Mouse (Mus musculus) heart, adult 11 months (tissue): ENCODE measurements around the gene Zbtb12.
A peak's percentile ranks its signal among the peaks of the same experiment; 100 is the strongest.
"Not testable (repeated sequence)": the region's sequence is repeated elsewhere in the genome, so short reads cannot be mapped to it uniquely, and the experiment has no call there.

Source experiments
- DNase-seq: peaks from one replicate; pipeline ENCODE4 v3.0.0; 2022

Zbtb12 gene

DNA sequence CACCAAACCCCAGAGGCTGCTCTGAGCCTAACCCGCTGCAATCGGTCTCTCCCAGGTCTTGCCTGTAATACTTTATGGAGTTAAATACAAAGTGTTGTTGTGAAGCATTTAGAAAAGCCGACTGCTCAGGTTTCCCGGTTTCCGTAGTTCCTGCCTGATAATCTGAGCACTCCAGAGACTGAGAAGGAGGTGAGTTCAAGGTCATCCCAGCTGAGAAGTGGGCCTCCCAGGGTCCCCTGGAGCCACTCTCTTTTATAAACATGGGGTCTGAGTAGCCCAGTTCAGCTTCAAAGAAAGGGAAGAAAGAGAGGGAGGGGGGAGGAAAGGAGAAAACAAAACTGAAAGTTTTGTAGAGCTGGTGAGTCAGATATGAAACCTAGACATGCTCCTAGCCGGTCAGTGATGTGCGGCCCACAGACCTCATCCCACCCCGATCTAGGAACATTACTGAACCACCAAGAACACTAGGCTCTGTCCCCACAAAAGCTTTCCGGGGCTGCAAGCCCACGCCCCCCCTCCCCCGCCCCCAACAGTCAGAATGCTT is at the start of gene Zbtb12:
Zbtb12 (plus strand) TSS at position 148 of the 544 bp plus-strand sequence.
- no peak for DNase-seq

DNA sequence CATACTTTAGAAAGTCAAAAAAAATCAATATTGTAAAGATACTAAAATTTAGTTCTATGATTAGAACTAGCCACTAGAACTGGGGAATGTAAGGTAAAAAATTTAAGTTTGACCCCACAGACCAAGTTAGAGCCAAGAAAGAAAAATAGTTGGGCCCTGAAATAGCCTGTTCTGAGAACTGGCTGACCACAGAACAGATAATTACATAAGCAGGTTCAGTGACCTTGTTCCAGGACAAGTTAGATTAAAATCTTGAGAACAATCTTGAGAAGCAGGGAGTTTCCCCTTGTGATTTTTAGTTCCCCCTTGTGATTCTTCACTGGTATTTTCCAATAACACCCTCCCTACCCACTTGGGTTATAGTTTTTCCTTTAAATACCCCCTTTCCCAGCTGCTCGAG is 48.5 kb upstream of the Zbtb12 start:
- DNase-seq, result not testable (repeated sequence)

DNA sequence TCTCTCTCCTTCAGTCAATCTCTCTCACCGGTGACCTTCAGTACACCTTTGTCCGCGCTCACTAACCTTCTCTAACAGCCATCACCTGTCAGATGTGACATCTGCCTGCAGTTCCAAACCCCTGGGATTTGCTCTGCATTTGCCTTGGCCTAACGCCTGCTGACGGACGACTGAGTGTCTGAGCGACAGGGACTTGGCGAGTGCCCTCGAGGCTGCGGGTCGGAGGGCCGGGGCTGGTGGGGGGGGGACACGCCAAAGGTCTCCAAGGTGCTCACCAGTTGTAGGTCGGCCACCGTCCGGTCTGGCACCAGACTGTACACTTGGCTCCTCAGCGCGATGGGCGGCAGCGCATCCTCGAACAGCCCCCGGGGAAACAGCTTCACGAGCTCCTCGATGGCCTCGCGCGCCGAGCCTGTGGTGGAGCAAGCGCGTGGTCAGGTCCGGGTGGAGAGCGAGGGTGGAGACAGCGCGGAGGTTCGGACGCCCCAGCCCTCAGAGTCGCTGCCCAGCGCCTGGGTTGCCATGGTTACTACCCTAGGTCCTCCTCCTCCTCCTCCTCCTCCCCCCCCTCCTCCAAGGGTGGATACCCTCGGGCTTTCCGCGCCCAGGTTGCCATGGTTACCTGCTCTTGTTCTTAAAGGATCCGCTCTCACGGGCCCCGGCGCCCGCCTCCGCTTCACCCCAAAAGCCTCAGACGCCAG is 43.0 kb upstream of the Zbtb12 start:
- DNase-seq, result no peak

DNA sequence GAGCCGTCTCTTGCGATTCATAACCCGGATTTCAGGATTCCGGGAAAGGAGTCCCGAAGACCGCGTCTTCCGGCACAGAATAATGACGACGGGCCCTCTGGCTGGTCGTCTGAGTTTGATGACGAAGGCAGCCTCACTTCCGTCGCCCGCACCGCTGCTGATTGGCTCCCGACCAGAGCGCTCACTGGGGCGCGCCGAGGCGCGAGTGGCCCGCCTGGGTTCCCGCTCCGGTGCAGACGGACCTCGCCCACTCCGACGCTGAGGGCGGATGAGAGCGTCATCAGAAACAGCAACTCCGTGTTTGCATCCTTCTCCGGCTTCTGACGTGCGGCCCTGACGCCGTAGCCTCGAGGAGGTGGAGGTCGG is 42.4 kb upstream of the Zbtb12 start, which contains the start of the genes Stk19 and Dxo:
Stk19 (minus strand) TSS at position 90 of the 366 bp plus-strand sequence.
Dxo (plus strand) TSS at position 164 of the 366 bp plus-strand sequence.
- peak; percentile 100 for DNase-seq

DNA sequence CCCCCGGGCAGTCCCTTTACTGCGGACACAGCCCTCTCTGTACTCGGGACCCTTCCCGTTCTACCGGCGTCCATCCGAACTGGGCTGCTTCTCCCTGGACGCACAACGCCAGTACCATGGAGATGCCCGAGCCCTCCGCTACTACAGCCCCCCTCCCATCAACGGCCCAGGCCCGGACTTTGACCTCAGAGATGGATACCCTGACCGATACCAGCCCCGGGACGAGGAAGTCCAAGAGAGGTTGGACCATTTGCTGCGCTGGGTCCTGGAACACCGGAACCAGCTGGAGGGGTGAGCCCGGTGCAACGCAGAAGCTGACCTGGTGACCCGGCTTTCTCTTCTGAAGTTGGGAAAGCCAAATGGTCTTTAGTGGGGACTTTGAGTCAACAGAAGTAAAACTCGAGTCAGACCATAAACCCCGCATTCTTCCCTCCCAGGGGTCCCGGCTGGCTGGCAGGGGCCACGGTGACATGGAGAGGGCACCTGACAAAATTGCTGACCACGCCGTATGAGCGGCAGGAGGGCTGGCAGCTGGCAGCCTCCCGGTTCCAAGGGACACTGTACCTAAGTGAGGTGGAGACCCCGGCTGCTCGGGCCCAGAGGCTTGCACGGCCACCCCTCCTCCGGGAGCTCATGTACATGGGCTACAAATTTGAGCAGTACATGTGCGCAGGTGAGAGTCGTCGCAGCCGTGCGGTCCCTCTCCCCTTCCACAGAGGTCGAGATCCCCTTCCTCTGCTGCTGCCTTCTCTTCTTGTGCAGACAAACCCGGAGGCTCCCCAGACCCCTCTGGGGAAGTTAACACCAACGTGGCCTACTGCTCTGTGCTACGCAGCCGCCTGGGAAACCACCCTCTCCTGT is 41.6 kb upstream of the Zbtb12 start:
- peak; percentile 94 for DNase-seq

DNA sequence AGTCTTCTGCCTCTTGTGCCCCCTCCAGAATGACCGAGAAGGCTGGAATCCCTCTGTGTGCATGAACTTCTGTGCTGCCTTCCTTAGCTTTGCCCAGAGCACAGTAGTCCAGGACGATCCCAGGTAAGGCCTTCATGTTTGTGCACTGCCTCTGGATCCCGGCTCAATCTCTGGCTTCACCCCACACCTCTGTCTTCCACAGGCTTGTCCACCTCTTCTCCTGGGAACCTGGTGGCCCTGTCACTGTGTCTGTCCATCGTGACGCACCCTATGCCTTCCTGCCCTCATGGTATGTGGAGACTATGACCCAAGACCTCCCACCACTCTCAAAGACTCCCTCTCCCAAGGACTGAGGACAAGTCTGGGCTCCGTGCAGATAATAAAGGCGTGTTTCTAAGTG is 40.5 kb upstream of the Zbtb12 start:
- peak; percentile 91 for DNase-seq

DNA sequence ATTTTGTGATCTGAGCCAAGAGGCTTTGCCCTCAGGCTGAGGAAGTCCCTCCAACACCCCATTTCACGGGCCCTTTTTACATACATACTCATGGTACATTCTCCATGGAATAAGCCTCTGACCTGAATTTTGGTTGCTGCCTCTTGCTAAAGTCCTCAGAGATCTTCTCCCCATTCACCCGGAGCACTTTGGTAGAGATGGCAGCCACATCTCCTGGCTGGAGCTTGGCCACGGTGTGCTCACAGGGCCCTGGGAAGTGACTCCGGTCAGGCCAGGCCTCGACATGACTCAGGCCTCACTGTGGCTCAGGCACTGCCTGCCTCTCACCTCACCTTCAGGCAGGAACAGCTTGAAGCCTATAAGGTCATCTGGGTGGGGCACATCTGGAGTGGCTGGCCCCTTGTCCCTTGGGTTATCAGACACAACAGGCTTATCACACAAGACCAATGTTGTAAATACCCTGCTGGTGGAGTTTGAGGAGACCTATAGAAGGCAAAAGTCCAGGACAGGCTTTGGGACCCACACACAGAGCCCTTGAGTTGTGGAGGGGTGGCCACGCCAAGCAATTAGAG is 38.5 kb upstream of the Zbtb12 start:
- DNase-seq, result no peak

DNA sequence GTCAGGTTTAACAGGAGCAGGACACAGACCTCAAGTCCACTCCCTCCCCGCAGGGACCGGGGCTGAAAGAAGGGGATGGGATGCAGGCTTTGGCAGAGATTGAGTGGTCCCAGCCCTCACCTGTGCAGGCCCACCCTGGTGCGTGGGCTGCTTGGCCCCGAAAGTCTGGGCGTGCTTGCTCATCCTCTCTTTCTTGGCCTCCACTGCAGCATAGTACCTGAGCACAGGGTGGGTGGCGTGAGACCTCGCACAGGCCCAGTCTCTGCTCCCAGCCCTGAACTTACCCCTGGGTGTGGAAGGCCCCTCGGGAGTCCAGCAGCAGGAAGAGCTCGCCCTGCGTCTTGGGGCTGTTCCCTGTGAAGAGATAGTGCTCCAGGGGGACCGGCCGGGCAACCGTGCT is 34.4 kb upstream of the Zbtb12 start:
- peak; percentile 91 for DNase-seq

DNA sequence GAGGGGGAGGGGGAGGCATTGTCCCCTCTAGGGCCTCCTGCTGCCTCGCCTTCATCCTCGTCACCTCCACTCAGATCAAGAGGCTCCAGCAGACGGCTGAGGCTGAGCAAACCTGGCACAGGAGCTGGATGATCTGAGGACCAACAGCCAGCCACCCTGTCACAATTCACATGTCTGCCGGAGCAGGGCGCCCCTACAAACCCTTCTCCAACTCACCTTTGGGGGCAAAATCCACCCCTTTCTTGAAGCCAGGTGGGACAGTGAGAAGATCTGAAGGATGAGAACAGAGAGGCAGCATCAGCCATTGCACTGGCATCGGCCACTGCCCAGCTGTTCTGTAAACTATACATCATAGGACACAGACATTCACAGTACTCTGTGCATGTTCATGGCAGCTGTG is 32.1 kb upstream of the Zbtb12 start:
- DNase-seq, result peak; percentile 91

DNA sequence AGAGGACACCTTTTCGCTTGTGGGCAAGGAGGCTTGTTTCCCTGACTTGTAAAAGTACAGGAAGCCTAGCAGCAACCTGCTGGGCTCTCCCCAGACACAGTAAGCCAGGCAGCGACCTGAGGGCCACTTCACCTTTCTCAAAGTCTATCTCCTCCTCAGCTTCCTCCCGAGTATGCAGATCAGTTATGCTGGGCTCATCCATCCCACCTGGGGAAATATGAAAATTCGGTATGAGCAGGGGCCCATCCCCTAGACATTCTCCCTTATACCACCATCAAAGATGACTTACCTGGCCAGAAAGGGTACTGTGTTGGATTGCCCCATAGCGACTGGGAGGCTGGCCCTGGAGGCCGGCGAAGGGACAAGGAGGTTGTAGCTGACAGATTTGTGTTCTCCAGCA is 31.7 kb upstream of the Zbtb12 start:
- peak; percentile 90 for DNase-seq

DNA sequence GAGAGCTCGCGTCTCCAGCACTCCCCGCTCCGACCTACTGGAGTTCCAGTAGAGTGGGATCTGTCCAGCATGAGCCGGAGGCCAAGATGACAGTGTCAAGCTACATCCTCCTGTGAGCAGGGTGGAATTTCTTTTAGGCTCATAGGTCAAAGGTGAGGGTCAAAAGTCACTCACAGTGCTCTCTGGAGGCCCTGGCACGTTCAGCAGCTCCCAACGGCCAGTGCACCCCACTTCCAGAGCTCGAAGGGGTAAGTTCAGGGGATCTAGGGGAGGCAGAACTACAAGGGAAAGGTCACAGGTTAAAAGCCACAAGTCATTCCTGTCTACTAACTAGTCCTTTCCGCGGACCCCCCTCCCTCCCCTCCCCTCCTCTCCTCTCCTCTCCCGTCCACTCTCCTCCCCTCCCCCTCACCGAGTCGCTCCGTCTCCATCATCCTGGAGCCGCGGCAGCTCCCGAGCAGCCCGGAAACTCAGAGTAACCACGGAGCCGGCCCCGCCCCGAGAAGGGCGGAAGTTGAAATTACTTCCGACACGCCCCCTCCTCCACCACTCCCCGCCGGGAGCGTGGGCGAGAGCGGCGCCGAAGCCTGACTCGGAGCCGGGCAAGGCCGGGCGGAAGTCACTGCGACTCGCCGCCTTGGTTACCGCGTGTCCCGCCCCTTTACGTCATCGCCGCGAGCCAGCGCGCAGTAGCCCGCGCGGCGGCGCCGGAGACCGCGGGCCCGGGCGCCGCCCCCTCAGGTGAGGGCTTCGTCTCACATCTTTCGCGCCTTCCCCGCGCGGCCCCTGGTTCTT is 29.4 kb upstream of the Zbtb12 start, which contains the start of the genes Skiv2l and Nelfe:
Skiv2l (minus strand) TSS at position 489 of the 795 bp plus-strand sequence.
Nelfe (plus strand) TSS at position 670 of the 795 bp plus-strand sequence.
- peak; percentile 99 for DNase-seq

DNA sequence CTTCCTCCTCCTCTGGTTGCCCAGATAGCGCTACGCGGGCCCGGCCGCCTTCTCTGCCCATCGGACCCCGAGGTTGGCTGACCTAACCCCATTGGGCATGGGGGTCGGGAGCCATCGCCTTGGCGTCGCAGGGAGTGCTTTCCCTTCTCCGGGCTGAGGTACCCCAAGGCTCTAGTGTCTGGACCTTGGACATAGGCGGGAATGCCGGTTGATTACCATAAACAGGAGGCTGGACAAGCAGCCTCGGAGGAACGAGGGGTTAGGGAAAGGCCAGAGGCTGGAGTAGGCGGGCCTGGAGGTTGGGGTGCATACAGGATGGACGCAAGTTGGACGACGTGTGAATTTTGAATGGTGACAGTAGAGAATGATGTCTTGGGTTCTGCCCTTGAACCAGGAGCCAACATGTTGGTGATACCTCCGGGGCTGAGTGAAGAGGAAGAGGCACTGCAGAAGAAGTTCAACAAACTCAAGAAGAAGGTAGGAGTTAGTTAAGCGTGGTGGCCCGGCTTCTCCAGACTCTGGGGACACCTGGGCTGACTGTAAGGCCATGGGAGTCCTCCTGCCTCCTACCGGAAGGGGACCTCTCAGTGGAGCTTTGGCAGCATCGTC is 28.7 kb upstream of the Zbtb12 start:
- DNase-seq, result no peak

DNA sequence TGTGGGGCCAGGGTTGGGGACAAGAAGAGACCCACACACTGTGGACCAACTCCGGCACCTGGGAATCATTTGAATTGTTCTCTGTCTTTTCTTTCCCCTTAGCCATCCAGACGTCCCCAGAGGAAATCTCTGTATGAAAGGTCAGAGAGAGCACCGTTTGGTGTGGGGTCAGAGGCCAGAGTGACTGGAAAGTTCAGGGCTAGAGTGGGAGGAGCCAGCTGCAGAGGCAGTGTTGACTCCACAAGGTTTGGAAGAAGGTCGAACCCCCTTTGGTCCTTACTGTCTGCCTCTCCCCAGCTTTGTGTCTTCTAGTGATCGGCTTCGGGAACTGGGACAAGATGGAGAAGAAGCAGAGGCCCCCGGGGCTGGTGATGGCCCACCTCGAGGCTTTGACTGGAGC is 25.8 kb upstream of the Zbtb12 start:
- no peak for DNase-seq

DNA sequence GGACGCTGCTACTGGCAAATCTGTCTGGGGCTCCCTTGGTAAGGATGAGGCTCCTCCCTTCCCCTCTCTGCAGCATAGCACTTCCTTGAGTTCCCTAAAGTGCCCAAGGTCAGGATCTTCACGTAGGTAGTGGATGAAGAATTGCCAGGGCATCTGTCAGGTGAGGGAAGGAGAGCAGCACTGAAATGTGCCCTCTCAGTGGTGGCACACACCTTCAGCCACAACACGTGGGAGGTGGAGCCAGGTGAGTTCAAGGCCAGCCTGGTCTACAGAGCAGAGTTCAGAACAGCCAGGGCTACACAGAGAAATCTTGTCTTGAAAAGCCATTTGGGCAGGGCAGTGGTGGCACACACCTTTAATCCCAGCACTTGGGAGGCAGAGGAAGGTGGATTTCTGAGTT is 24.5 kb upstream of the Zbtb12 start:
- peak; percentile 85 for DNase-seq

DNA sequence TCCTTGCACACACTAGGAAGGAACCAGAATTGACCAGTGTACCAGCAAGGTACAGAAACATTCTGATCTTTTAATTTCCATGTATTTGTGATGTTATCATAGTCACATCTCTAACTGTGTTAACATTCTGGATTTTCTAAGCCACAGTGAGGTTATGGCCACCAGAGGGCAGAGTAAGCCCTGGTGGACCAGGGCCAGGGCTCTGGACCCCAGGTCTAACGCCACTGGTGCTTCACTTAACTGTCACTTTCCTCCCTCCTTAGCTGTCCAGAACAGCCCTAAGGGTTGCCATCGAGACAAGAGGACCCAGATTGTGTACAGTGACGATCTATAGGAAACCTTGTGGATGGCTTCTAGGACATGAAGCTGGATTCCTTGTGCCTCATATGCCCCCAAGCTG is 23.5 kb upstream of the Zbtb12 start:
- peak; percentile 87 for DNase-seq

DNA sequence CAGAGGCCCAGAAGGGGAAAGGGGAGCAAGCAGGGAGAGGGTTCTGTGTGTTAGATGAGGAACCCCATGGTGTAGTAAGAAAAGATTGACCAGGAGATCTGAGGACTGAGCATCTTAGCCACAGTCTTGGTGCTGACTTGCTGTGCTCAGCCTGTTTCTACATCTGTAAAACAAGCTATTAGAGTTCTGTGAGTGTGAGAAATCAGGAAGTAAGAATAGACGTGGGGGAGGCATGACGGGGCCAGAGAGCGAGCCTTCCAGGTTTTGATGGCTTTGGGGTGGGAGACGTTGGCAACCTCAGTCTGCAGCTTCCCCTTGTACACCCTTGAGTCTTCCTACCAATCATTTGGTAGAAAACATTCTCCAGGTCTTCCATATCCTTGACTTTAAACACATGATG is 20.6 kb upstream of the Zbtb12 start:
- DNase-seq, result no peak

DNA sequence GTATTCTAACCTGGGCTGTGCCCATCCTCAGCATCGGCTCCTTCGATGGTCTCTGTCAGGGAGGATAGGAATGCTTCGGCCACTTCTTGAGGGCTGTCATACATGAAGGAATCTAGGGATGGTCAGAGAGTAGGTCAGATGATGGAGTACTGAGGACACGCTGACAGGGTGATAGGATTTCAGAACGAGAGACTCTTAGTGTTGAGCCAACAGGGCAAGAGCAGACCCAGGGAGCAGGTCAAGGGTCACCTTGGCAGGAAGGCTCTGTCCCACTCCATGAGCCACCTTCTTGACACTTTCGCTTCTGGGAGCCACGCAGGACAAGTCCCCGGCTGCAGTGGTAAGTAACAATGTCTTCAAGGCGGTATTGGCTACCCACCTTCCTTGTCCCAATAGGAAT is 18.8 kb upstream of the Zbtb12 start:
- DNase-seq, result peak; percentile 83

DNA sequence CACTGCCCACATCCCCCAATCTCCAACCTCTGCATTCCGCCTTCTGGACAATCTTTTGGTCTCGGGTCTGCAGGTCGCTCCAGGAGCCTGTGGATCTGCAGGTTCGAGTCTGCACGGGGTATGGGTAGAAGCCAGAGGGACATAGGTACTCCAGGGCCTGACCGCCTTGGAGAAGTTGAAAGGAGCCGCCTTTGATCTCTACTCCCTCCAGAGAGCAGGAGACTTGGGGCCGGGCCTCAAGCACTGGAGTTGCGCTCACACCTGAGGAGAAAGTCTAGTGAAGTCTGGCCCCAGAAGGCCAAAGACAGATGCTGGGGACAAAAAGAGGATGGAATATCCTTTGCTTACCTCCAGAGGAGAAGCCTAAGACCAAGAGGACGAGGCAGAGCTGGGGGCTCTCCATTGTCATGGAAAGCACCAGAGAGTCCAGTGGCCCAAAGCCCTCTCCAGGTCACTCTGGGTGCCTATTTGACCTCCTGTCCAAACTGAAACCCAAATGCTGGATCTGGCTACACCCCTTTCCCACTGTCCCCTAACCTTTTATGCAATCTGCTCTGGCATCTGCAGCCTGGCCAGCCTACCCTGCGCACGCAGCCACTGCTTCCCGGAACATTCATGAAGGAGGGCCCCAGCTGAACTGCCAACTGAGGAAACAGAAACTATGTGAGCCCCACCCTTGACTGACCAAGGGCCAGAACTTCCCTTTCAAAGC is 17.4 kb upstream of the Zbtb12 start:
- peak; percentile 97 for DNase-seq

DNA sequence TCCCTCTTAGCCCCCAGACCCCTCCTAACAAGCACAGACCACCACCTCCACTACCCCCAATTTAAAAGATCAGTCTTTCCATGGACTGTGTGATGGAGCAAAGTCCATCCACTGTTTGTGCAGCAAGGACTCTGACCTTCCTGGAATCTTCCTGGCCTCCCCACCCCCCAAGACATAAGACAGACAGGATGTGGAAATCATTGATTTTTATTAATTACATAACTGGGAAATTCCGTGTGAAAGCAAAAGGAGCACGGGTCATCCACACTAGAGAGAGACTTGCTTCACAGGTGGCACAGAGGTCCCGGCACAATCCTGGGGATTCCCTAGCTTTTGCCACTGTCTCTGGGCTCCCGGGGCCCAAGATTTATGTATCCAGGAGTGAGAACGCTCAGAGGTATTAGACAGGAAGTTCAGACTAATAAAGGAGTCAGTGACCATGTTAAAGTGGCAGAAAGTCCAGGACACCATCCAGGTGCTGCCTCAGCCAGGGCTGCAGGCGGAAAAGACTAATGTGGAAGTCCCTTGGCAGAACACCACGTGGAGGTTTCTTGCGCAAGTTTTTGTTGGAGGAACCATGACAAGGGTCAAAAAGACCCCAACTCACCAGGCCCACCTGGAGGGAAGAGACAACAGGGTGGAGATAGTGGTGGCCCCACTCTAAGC is 16.7 kb upstream of the Zbtb12 start, which contains the start of gene Cfb:
Cfb (minus strand) TSS at position 103 of the 666 bp plus-strand sequence.
- DNase-seq, result peak; percentile 86

DNA sequence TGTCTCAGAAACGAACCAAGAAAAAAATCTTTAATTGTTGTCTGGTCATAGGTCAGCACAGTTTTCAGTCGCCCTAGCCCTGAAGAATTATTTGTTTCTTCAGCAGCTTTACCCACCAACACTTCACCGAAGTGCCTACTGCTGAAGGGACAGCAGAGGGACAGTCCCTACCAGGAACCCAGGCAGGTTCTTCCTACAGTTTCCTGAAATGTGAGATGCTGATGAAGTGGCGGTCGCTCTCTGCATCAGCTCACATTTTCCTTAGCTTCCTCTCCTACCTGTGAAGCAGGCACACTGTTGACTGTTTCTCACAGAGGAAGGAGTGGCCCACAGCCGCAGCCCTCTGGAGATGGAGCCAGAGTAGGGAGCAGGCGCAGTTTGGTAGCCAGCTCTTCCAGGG is 13.3 kb upstream of the Zbtb12 start:
- no peak for DNase-seq

DNA sequence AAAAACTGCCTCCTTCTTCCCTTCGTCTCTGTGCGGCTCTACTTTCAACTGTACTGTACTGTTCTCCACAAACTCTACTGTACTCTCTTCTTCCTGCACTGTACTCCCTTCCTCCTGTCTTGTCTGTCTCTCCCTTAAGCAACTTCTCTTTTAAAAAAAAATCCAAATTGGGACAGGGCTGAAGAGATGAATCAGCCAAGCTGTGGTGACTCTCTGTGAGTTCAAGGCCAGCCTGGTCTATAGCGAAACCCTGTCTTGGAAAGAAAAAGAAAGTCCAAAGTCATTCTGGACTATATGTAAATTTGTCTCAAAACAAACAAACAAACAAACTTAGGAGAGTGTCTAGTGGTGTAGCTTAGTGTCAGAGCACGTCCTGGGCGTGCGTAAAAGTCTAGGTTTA is 5.0 kb upstream of the Zbtb12 start:
- no peak for DNase-seq
